Mouse (Mus musculus) neural tube, embryonic 12.5 days (tissue): ENCODE measurements around the gene Ube2g1. TPM values are rescaled to one million over a fixed set of nuclear protein-coding genes. Genes with fewer than 3 reads are reported as not detected.

ENCODE experiments used
- ATAC-seq: fragments of 200-750 bp; cut with Nextera tagmentation; 2 replicates; pipeline ENCODE4 v1.8.0; 2017; ENCODE audit warnings: low read depth, mild to moderate bottlenecking, moderate TSS enrichment, moderate library complexity; ENCODE audit not compliant: low FRiP score
- H3K27ac ChIP-seq: fragments of 300-500 bp; sonication (generic); 2 replicates; pipeline ENCODE4 v1.5.1; 2016
- H3K27me3 ChIP-seq: fragments of 300-500 bp; sonication (generic); replicated peaks from 2 replicates; pipeline ENCODE4 v1.6.1; 2016; ENCODE audit warnings: mild to moderate bottlenecking
- H3K36me3 ChIP-seq: fragments of 300-500 bp; sonication (generic); 2 replicates; pipeline ENCODE4 v1.6.1; 2016; ENCODE audit warnings: mild to moderate bottlenecking
- H3K4me1 ChIP-seq: fragments of 300-500 bp; sonication (generic); 2 replicates; pipeline ENCODE4 v1.6.1; 2016
- H3K4me2 ChIP-seq: fragments of 300-500 bp; sonication (generic); replicated peaks from 2 replicates; pipeline ENCODE4 v1.6.1; 2016; ENCODE audit warnings: mild to moderate bottlenecking
- H3K4me3 ChIP-seq: fragments of 300-500 bp; sonication (generic); 2 replicates; pipeline ENCODE4 v1.5.1; 2016
- H3K9ac ChIP-seq: fragments of 300-500 bp; sonication (generic); 2 replicates; pipeline ENCODE4 v1.6.1; 2016; ENCODE audit warnings: mild to moderate bottlenecking
- H3K9me3 ChIP-seq: fragments of 300-500 bp; sonication (generic); 2 replicates; pipeline ENCODE4 v1.6.1; 2016; ENCODE audit warnings: mild to moderate bottlenecking
- whole genome bisulfite sequencing: fragments of 180-500 bp; shearing (Covaris S2); methylation state at CpG from one replicate; pipeline ENCODE4 v1.1.7; 2016; 5-methylcytosine and 5-hydroxymethylcytosine counted together
- microRNA-seq: library from miRNA; unstranded; fragments of <30 nt; microRNA quantifications from one replicate; pipeline ENCODE4, GENCODE M21; 2017
- polyA plus RNA-seq: library from polyadenylated mRNA; unstranded; fragments of >200 nt; fragmentation: Nextera tagmentation; extraction: Ambion mirVana; gene quantifications from 2 replicates; pipeline ENCODE4 v1.2.1, GENCODE M21; 2016

Ube2g1 gene
- polyA plus RNA-seq, 1 experiment from 2014 or later: 119 TPM

DNA sequence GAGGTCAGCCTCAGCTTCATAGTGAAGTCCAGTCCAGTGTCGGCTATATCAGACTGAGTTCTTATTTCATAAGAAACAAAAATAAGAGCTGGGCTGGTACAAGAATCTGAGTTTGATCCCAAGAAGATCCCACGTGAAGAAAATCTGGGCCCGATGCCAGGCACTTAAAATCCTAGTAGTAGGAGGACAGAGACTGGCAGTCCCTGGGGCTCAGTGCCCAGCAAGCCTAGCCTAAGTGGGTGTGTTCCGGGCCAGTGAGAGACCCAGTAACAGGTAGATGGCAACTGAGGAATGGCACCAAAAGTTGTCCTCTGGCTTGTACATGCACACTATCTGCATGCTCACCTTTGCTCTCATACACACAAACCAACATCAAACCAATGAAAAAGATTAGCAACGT is 105.6 kb downstream of the Ube2g1 start:
- Histone ChIP-seq H3K27me3 (no peaks in the 10 kb centered on the region), H3K9me3 (no peaks in the 10 kb centered on the region), H3K4me1 (no peaks in the 10 kb centered on the region), H3K4me2 (no peak overlapping the region), H3K27ac (no peak overlapping the region), H3K9ac (no peak overlapping the region), H3K36me3 (peaks cover 19% of the 10 kb centered on the region), H3K4me3 (no peak overlapping the region)
- no peak for ATAC-seq
- 96% methylated on average over 5 of the region's 5 CpGs for WGBS

GRCm38 (mm10) chr11:72718161-72718560 is 111.1 kb downstream of the Ube2g1 start:
- WGBS: 96% methylated on average over 3 of the region's 3 CpGs
- H3K4me3 ChIP-seq: no peak overlapping the region
- H3K36me3 ChIP-seq: peaks cover 12% of the 10 kb centered on the region
- H3K9me3 ChIP-seq: no peaks in the 10 kb centered on the region
- H3K27me3 ChIP-seq: no peaks in the 10 kb centered on the region
- no peak overlapping the region for H3K27ac ChIP-seq
- H3K4me1 ChIP-seq: no peaks in the 10 kb centered on the region
- ATAC-seq: no peak
- no peak overlapping the region for H3K9ac ChIP-seq
- no peak overlapping the region for H3K4me2 ChIP-seq

GRCm38 (mm10) chr11:72723165-72723564 is 116.1 kb downstream of the Ube2g1 start:
- 59% methylated on average over 2 of the region's 2 CpGs for WGBS
- no peak overlapping the region for H3K27ac ChIP-seq
- H3K27me3 ChIP-seq: no peaks in the 10 kb centered on the region

DNA sequence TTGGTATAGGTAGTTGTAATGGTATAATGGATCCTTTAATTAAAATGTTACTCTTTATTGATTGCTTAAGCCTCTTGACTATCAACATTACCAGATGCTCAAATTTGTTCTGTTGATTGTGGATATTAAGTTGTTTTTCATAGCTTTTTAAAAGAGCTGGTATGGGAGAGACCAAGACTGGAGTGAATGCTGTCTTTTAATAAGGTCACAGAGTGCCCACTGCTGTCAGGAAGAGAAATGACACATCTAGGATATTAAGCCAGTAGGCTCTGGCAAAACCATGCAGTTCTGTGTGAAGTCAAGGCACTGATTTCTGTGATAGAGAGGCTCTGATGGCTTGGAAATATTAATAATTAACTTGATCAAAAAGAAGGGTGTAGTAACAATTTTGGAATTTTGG is 116.8 kb downstream of the Ube2g1 start:
- Histone ChIP-seq H3K9ac (no peak overlapping the region), H3K27ac (no peak overlapping the region), H3K9me3 (no peaks in the 10 kb centered on the region), H3K36me3 (peaks cover 7% of the 10 kb centered on the region; the same call in 1 of the 2 replicates), H3K27me3 (no peaks in the 10 kb centered on the region), H3K4me3 (no peak overlapping the region), H3K4me1 (no peaks in the 10 kb centered on the region), H3K4me2 (no peak overlapping the region)
- ATAC-seq: no peak

More at GRCm38 (mm10) chr11:72723165-72723564, 116.1 kb downstream of the Ube2g1 start:
- no peak overlapping the region for H3K9ac ChIP-seq
- no peak for ATAC-seq
- peaks cover 7% of the 10 kb centered on the region; the same call in 1 of the 2 replicates for H3K36me3 ChIP-seq
- no peak overlapping the region for H3K4me2 ChIP-seq
- no peaks in the 10 kb centered on the region for H3K9me3 ChIP-seq
- H3K4me3 ChIP-seq: no peak overlapping the region
- no peaks in the 10 kb centered on the region for H3K4me1 ChIP-seq

DNA sequence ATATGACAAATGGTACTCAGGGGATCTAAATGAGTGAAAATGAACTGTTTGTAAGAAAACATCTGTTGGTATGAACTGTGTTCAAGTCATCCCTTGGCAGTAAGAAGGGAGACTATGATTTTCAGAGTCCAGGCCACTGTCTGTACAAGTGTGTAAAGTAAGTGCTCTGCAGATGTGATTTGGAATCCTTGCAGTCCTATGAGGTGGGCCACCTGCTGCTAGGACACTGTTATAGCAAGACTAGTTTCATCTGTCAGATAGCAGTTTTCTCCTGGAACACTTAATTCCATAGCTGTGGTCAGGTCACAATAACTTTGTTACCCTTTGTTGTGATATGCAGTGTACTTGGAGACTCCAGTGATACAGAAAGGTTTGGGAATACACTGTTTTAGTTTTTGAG is 118.9 kb downstream of the Ube2g1 start:
- H3K27me3 ChIP-seq: no peaks in the 10 kb centered on the region
- H3K27ac ChIP-seq: no peak overlapping the region

GRCm38 (mm10) chr11:72733736-72734135 is 126.7 kb downstream of the Ube2g1 start:
- H3K27ac ChIP-seq: no peak overlapping the region
- H3K27me3 ChIP-seq: no peaks in the 10 kb centered on the region
- no peak for ATAC-seq
- no peak overlapping the region for H3K4me3 ChIP-seq
- no peaks in the 10 kb centered on the region for H3K9me3 ChIP-seq
- H3K4me1 ChIP-seq: no peaks in the 10 kb centered on the region
- peaks cover 51% of the 10 kb centered on the region for H3K36me3 ChIP-seq
- WGBS: 92% methylated on average over 3 of the region's 3 CpGs
- H3K9ac ChIP-seq: no peak overlapping the region
- no peak overlapping the region for H3K4me2 ChIP-seq

More for the DNA sequence above, 118.9 kb downstream of the Ube2g1 start:
- no peak overlapping the region for H3K4me2 ChIP-seq
- H3K4me3 ChIP-seq: no peak overlapping the region
- H3K36me3 ChIP-seq: peaks cover 23% of the 10 kb centered on the region
- no peaks in the 10 kb centered on the region for H3K9me3 ChIP-seq
- no peak overlapping the region for H3K9ac ChIP-seq
- no peaks in the 10 kb centered on the region for H3K4me1 ChIP-seq
- ATAC-seq: no peak

- no peaks in the 10 kb centered on the region for H3K9me3 ChIP-seq
- 85% methylated on average over 4 of the region's 4 CpGs for WGBS
- H3K27ac ChIP-seq: no peak overlapping the region
- no peak overlapping the region for H3K9ac ChIP-seq
- ATAC-seq: no peak
- H3K27me3 ChIP-seq: no peaks in the 10 kb centered on the region
- H3K36me3 ChIP-seq: peaks cover 54% of the 10 kb centered on the region
- no peaks in the 10 kb centered on the region for H3K4me1 ChIP-seq
- no peak overlapping the region for H3K4me3 ChIP-seq
- no peak overlapping the region for H3K4me2 ChIP-seq
Measured at GRCm38 (mm10) chr11:72734840-72735518, 127.9 kb downstream of the Ube2g1 start.

DNA sequence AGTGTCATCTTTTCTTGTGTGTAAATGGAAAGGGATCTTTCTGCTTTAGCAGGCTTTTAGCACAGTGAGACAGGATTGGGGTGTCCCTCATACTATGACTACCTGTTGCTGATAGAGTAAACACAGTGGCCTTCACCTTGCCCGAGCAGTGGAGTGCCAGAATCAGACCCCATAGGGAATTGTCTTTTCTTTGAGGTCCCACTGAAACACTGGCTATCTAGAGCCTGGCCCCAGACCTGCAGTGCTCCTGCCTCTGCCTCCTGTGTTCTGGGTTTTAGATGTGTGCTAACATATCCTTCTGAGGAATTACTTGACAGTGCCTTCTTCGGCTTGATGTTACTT is 128.4 kb downstream of the Ube2g1 start:
- H3K4me3 ChIP-seq: no peak overlapping the region
- H3K4me2 ChIP-seq: no peak overlapping the region
- 73% methylated on average over 2 of the region's 2 CpGs for WGBS
- H3K36me3 ChIP-seq: peaks cover 53% of the 10 kb centered on the region
- H3K4me1 ChIP-seq: no peaks in the 10 kb centered on the region
- no peak overlapping the region for H3K27ac ChIP-seq
- H3K27me3 ChIP-seq: no peaks in the 10 kb centered on the region
- no peaks in the 10 kb centered on the region for H3K9me3 ChIP-seq
- no peak for ATAC-seq
- H3K9ac ChIP-seq: no peak overlapping the region

Small RNA genes within 50 kb of the gene (microRNA-seq; reads per million reads assigned to microRNA genes)
- gene Gm25678: not detected

Other genes with a start within 250 kb of the Ube2g1 start
- gene Tekt1, start 244.8 kb upstream of the Ube2g1 start, polyA plus RNA-seq: 4.5 and 5.3 TPM in 2 replicates
- gene Smtnl2, start 195.6 kb upstream of the Ube2g1 start, polyA plus RNA-seq: 15.0 and 15.7 TPM in 2 replicates
- gene Ggt6, start 171.8 kb upstream of the Ube2g1 start, polyA plus RNA-seq: not detected in 2 replicates
- 105 and 111 TPM in 2 replicates for gene Mybbp1a, start 165.9 kb upstream of the Ube2g1 start, polyA plus RNA-seq
- gene Spns2, start 117.4 kb upstream of the Ube2g1 start, polyA plus RNA-seq: 10.1 and 13.0 TPM in 2 replicates
- gene Spns3, start 56.8 kb upstream of the Ube2g1 start, polyA plus RNA-seq: 0.22 TPM in 1 of 2 replicates, not detected in the other
- 25.1 and 26.8 TPM in 2 replicates for gene Ankfy1, start 82.7 kb downstream of the Ube2g1 start, polyA plus RNA-seq
- 5.5 and 6.2 TPM in 2 replicates for gene Cyb5d2, start 188.9 kb downstream of the Ube2g1 start, polyA plus RNA-seq
- 12.7 and 13.0 TPM in 2 replicates for gene Zzef1, start 188.9 kb downstream of the Ube2g1 start, polyA plus RNA-seq